Mouse (Mus musculus): ENCODE measurements around the gene Ttll5. TPM values are rescaled to one million over a fixed set of nuclear protein-coding genes. Genes with fewer than 3 reads are reported as not detected.

The Ttll5 gene
- total and polyA plus RNA-seq, 3 experiments, result 10.1 to 14.2 (median 11.4) TPM

GRCm38 (mm10) chr12:86015114-86015513, 190.7 kb downstream of the Ttll5 start:
- Histone ChIP-seq H3K4me1 (ENCODE audit: control insufficient read depth, insufficient read depth, low read length) (no peaks in the 10 kb centered on the region), H3K27ac (no peak overlapping the region), H3K4me3 (no peak overlapping the region), H3K27me3 (ENCODE audit: control insufficient read depth, insufficient read depth, low read length) (no peaks in the 10 kb centered on the region), H3K9ac (ENCODE audit: low read depth, low read length) (no peak overlapping the region), H3K79me2 (replicated peaks; ENCODE audit: control insufficient read depth, insufficient read depth, low read length) (no peaks in the 10 kb centered on the region), H3K36me3 (ENCODE audit: control insufficient read depth, insufficient read depth, low read length) (no peaks in the 10 kb centered on the region)
- intact Hi-C loops (cut with DNase I), result no loop called here
- 51% methylated on average over 2 of the region's 2 CpGs for WGBS
- no peak for DNase-seq
- TF ChIP-seq EP300 (IDR thresholded peaks at IDR 0.05; ENCODE audit: insufficient read depth, low read depth, low read length) (no peak), CTCF (IDR thresholded peaks at IDR 0.05) (no peak), POLR2A (IDR thresholded peaks at IDR 0.05; ENCODE audit: insufficient read depth, low read depth, low read length) (no peak)

- Histone ChIP-seq H3K27ac (no peak overlapping the region), H3K9ac (ENCODE audit: low read depth, low read length) (no peak overlapping the region), H3K36me3 (ENCODE audit: control insufficient read depth, insufficient read depth, low read length) (no peaks in the 10 kb centered on the region), H3K79me2 (replicated peaks; ENCODE audit: control insufficient read depth, insufficient read depth, low read length) (no peaks in the 10 kb centered on the region), H3K4me1 (ENCODE audit: control insufficient read depth, insufficient read depth, low read length) (no peaks in the 10 kb centered on the region), H3K4me3 (no peak overlapping the region), H3K27me3 (ENCODE audit: control insufficient read depth, insufficient read depth, low read length) (no peaks in the 10 kb centered on the region)
- TF ChIP-seq CTCF (IDR thresholded peaks at IDR 0.05) (no peak), POLR2A (IDR thresholded peaks at IDR 0.05; ENCODE audit: insufficient read depth, low read depth, low read length) (no peak), EP300 (IDR thresholded peaks at IDR 0.05; ENCODE audit: insufficient read depth, low read depth, low read length) (no peak)
- 87% methylated on average over 5 of the region's 5 CpGs for WGBS
- DNase-seq, result no peak
- intact Hi-C loops (cut with DNase I), result no loop called here
These were observed 192.9 kb downstream of the Ttll5 start for GRCm38 (mm10) chr12:86017360-86017759.

GRCm38 (mm10) chr12:86021583-86021982, 197.1 kb downstream of the Ttll5 start:
- no peaks in the 10 kb centered on the region for H3K79me2 ChIP-seq (replicated peaks; ENCODE audit: control insufficient read depth, insufficient read depth, low read length)
- WGBS, result 84% methylated on average over 6 of the region's 6 CpGs
- H3K27ac ChIP-seq, result no peak overlapping the region
- TF ChIP-seq POLR2A (IDR thresholded peaks at IDR 0.05; ENCODE audit: insufficient read depth, low read depth, low read length), result no peak
- TF ChIP-seq EP300 (IDR thresholded peaks at IDR 0.05; ENCODE audit: insufficient read depth, low read depth, low read length), result no peak
- TF ChIP-seq CTCF (IDR thresholded peaks at IDR 0.05), result no peak
- H3K27me3 ChIP-seq (ENCODE audit: control insufficient read depth, insufficient read depth, low read length), result no peaks in the 10 kb centered on the region
- H3K4me3 ChIP-seq, result no peak overlapping the region
- no peaks in the 10 kb centered on the region; the same call in 1 of the 2 replicates for H3K4me1 ChIP-seq (ENCODE audit: control insufficient read depth, insufficient read depth, low read length)
- no peak overlapping the region for H3K9ac ChIP-seq (ENCODE audit: low read depth, low read length)
- DNase-seq, result no peak
- no peaks in the 10 kb centered on the region for H3K36me3 ChIP-seq (ENCODE audit: control insufficient read depth, insufficient read depth, low read length)
- intact Hi-C loops (cut with DNase I), result no loop called here

GRCm38 (mm10) chr12:86022282-86022984, 198.0 kb downstream of the Ttll5 start:
- no peak for DNase-seq
- Histone ChIP-seq H3K79me2 (replicated peaks; ENCODE audit: control insufficient read depth, insufficient read depth, low read length) (no peaks in the 10 kb centered on the region), H3K4me1 (ENCODE audit: control insufficient read depth, insufficient read depth, low read length) (no peaks in the 10 kb centered on the region; the same call in 1 of the 2 replicates), H3K27ac (no peak overlapping the region), H3K36me3 (ENCODE audit: control insufficient read depth, insufficient read depth, low read length) (no peaks in the 10 kb centered on the region), H3K4me3 (no peak overlapping the region), H3K9ac (ENCODE audit: low read depth, low read length) (no peak overlapping the region), H3K27me3 (ENCODE audit: control insufficient read depth, insufficient read depth, low read length) (no peaks in the 10 kb centered on the region)
- WGBS, result 81% methylated on average over 9 of the region's 9 CpGs
- TF ChIP-seq CTCF (IDR thresholded peaks at IDR 0.05) (no peak), POLR2A (IDR thresholded peaks at IDR 0.05; ENCODE audit: insufficient read depth, low read depth, low read length) (no peak), EP300 (IDR thresholded peaks at IDR 0.05; ENCODE audit: insufficient read depth, low read depth, low read length) (no peak)
- intact Hi-C loops (cut with DNase I), result no loop called here

- 87% methylated on average over 4 of the region's 4 CpGs for WGBS
- Histone ChIP-seq H3K4me3 (no peak overlapping the region), H3K36me3 (ENCODE audit: control insufficient read depth, insufficient read depth, low read length) (no peaks in the 10 kb centered on the region), H3K79me2 (replicated peaks; ENCODE audit: control insufficient read depth, insufficient read depth, low read length) (no peaks in the 10 kb centered on the region), H3K27ac (no peak overlapping the region), H3K4me1 (ENCODE audit: control insufficient read depth, insufficient read depth, low read length) (no peaks in the 10 kb centered on the region; the same call in 1 of the 2 replicates), H3K27me3 (ENCODE audit: control insufficient read depth, insufficient read depth, low read length) (no peaks in the 10 kb centered on the region), H3K9ac (ENCODE audit: low read depth, low read length) (no peak overlapping the region)
- DNase-seq, result no peak
- no peak for TF ChIP-seq EP300 (IDR thresholded peaks at IDR 0.05; ENCODE audit: insufficient read depth, low read depth, low read length)
- TF ChIP-seq CTCF (IDR thresholded peaks at IDR 0.05), result no peak
- no peak for TF ChIP-seq POLR2A (IDR thresholded peaks at IDR 0.05; ENCODE audit: insufficient read depth, low read depth, low read length)
- intact Hi-C loops (cut with DNase I), result no loop called here
These were observed 198.8 kb downstream of the Ttll5 start for GRCm38 (mm10) chr12:86023081-86023871.

GRCm38 (mm10) chr12:86024426-86024825, 200.0 kb downstream of the Ttll5 start:
- no peaks in the 10 kb centered on the region; the same call in 1 of the 2 replicates for H3K4me1 ChIP-seq (ENCODE audit: control insufficient read depth, insufficient read depth, low read length)
- H3K9ac ChIP-seq (ENCODE audit: low read depth, low read length), result no peak overlapping the region
- no peak overlapping the region for H3K27ac ChIP-seq
- no peaks in the 10 kb centered on the region for H3K79me2 ChIP-seq (replicated peaks; ENCODE audit: control insufficient read depth, insufficient read depth, low read length)
- TF ChIP-seq POLR2A (IDR thresholded peaks at IDR 0.05; ENCODE audit: insufficient read depth, low read depth, low read length) (no peak), CTCF (IDR thresholded peaks at IDR 0.05) (peak; percentile 82), EP300 (IDR thresholded peaks at IDR 0.05; ENCODE audit: insufficient read depth, low read depth, low read length) (no peak)
- H3K4me3 ChIP-seq, result no peak overlapping the region
- intact Hi-C loops (cut with DNase I), result loop anchor here (1.0 kb wide), 2 partner anchors 54 to 86 kb away; no protein-coding TSS in a partner anchor
- no peaks in the 10 kb centered on the region for H3K36me3 ChIP-seq (ENCODE audit: control insufficient read depth, insufficient read depth, low read length)
- H3K27me3 ChIP-seq (ENCODE audit: control insufficient read depth, insufficient read depth, low read length), result no peaks in the 10 kb centered on the region
- peak; percentile 16 to 42 for DNase-seq
- WGBS, result 72% methylated on average over 4 of the region's 4 CpGs
